23 mouse cellular contexts compared by ENCODE assay signal in genomic region chr4:44830609-44831008, GRCm38 (mm10).
DNase-seq lines count a peak whose midpoint lies in the region; ATAC-seq and TF ChIP-seq lines count a peak whose summit lies in the region.
"Had no signal": no experiment of that assay in that cellular context is flagged by ENCODE, and none has a peak within 500 bp of the region (broad histone marks: within the 10 kb centered on the region; RNA-seq: fewer than 3 reads in every experiment).

No protein-coding gene starts in this region.

- TF ChIP-seq CTCF in brain, embryonic 14.5 days (IDR thresholded peaks at IDR 0.05; ENCODE audit: borderline replicate concordance, extremely low read depth, insufficient read depth, insufficient read length) = no peak

- no peak overlapping the region for H3K4me3 ChIP-seq in forebrain, embryonic 14.5 days (ENCODE audit: low read depth, low read length)
- no peak overlapping the region for H3K4me3 ChIP-seq in forebrain, embryonic 11.5 days (ENCODE audit: low read depth, low read length)
- no peak overlapping the region for H3K4me3 ChIP-seq in neural tube, embryonic 13.5 days
- H3K4me3 ChIP-seq in neural tube, embryonic 14.5 days (ENCODE audit: low read depth, low read length) = no peak overlapping the region
- no peak overlapping the region for H3K4me3 ChIP-seq in neural tube, embryonic 15.5 days (replicated peaks)

- H3K4me2 ChIP-seq in forebrain, embryonic 14.5 days (ENCODE audit: low read length) = no peak overlapping the region
- H3K4me2 ChIP-seq in forebrain, embryonic 11.5 days (ENCODE audit: low read depth, low read length, severe bottlenecking) = no peak overlapping the region
- no peak overlapping the region for H3K4me2 ChIP-seq in neural tube, embryonic 13.5 days
- no peak overlapping the region for H3K4me2 ChIP-seq in neural tube, embryonic 14.5 days (ENCODE audit: low read depth, low read length)
- H3K4me2 ChIP-seq in neural tube, embryonic 15.5 days = no peak overlapping the region

- no peak overlapping the region for H3K9ac ChIP-seq in forebrain, embryonic 14.5 days (ENCODE audit: low read length)
- H3K9ac ChIP-seq in forebrain, embryonic 11.5 days (ENCODE audit: low read length) = no peak overlapping the region
- no peak overlapping the region for H3K9ac ChIP-seq in neural tube, embryonic 13.5 days
- no peak overlapping the region for H3K9ac ChIP-seq in neural tube, embryonic 14.5 days (replicated peaks; ENCODE audit: low read depth, low read length)
- H3K9ac ChIP-seq in neural tube, embryonic 15.5 days (replicated peaks) = no peak overlapping the region

- no peaks in the 10 kb centered on the region for H3K4me1 ChIP-seq in forebrain, embryonic 14.5 days (ENCODE audit: control insufficient read depth, insufficient read depth, low read length)
- no peaks in the 10 kb centered on the region for H3K4me1 ChIP-seq in forebrain, embryonic 11.5 days (replicated peaks; ENCODE audit: control insufficient read depth, insufficient read depth, low read length)
- H3K4me1 ChIP-seq in neural tube, embryonic 13.5 days (replicated peaks) = no peaks in the 10 kb centered on the region
- no peaks in the 10 kb centered on the region for H3K4me1 ChIP-seq in neural tube, embryonic 14.5 days (ENCODE audit: control insufficient read depth, insufficient read depth, low read length)
- H3K4me1 ChIP-seq in neural tube, embryonic 15.5 days = no peaks in the 10 kb centered on the region

- 55% methylated on average over 3 of the region's 3 CpGs for WGBS in forebrain, embryonic 14.5 days
- 68% methylated on average over 3 of the region's 3 CpGs for WGBS in forebrain, embryonic 11.5 days
- 39% methylated on average over 3 of the region's 3 CpGs for WGBS in neural tube, embryonic 13.5 days
- WGBS in neural tube, embryonic 14.5 days = 27% methylated on average over 3 of the region's 3 CpGs
- 19% methylated on average over 3 of the region's 3 CpGs for WGBS in neural tube, embryonic 15.5 days

- no peak for ATAC-seq in forebrain, embryonic 14.5 days
- no peak for ATAC-seq in forebrain, embryonic 11.5 days (replicated peaks; ENCODE audit: low FRiP score)
- peak; percentile 72; the same call in 1 of the 2 replicates for ATAC-seq in neural tube, embryonic 13.5 days (ENCODE audit: low read depth)
- peak; percentile 71 for ATAC-seq in neural tube, embryonic 14.5 days (ENCODE audit: low read depth)
- ATAC-seq in neural tube, embryonic 15.5 days (ENCODE audit: low FRiP score) = no peak
- ATAC-seq: activated CD4-positive, CD25-positive, alpha-beta regulatory T cell, adult 4 months; CD4-positive, CD25-positive, alpha-beta regulatory T cell, adult 4 months; Patski had no signal

- no peaks in the 10 kb centered on the region for H3K27me3 ChIP-seq in forebrain, embryonic 14.5 days (replicated peaks; ENCODE audit: control insufficient read depth, insufficient read depth, low read length)
- H3K27me3 ChIP-seq in forebrain, embryonic 11.5 days (ENCODE audit: control insufficient read depth, insufficient read depth, low read length) = no peaks in the 10 kb centered on the region
- H3K27me3 ChIP-seq in neural tube, embryonic 13.5 days = no peaks in the 10 kb centered on the region
- H3K27me3 ChIP-seq in neural tube, embryonic 14.5 days (ENCODE audit: control insufficient read depth, insufficient read depth, low read length) = no peaks in the 10 kb centered on the region
- H3K27me3 ChIP-seq in neural tube, embryonic 15.5 days (replicated peaks) = no peaks in the 10 kb centered on the region
- H3K27me3 ChIP-seq: CH12.LX, Patski had no signal

- H3K27ac ChIP-seq in forebrain, embryonic 14.5 days (ENCODE audit: low read depth, low read length) = no peak overlapping the region
- no peak overlapping the region for H3K27ac ChIP-seq in forebrain, embryonic 11.5 days (ENCODE audit: low read depth, low read length)
- H3K27ac ChIP-seq in neural tube, embryonic 13.5 days (replicated peaks) = no peak overlapping the region
- no peak overlapping the region for H3K27ac ChIP-seq in neural tube, embryonic 14.5 days (ENCODE audit: low read depth, low read length)
- H3K27ac ChIP-seq in neural tube, embryonic 15.5 days (replicated peaks) = no peak overlapping the region

- DNase-seq in forebrain, embryonic 14.5 days (ENCODE audit: low spot score) = peak; percentile 7
- no peak for DNase-seq in forebrain, embryonic 11.5 days (ENCODE audit: low spot score)
- no peak for DNase-seq in neural tube, embryonic 10.5 days (ENCODE audit: extremely low spot score, low spot score)
- DNase-seq in brain, embryonic 14.5 days (ENCODE audit: low read depth) = peak; percentile 49
- no peak for DNase-seq in ovary, postnatal 10 days (ENCODE audit: low spot score)
- DNase-seq: adrenal gland, adult 2 months; adrenal gland, adult 8-10 months; adrenal gland, postnatal 10 days; adrenal gland, postnatal 14 days; adrenal gland, postnatal 25 days; adrenal gland, postnatal 36 days; B cell, adult 2 months; cerebellum, adult 11 months; cerebellum, adult 11-12 months; cerebellum, adult 18-20 months had no signal

- TF ChIP-seq POLR2A in brain, embryonic 14.5 days (IDR thresholded peaks at IDR 0.05; ENCODE audit: borderline replicate concordance, extremely low read depth, insufficient read depth, insufficient read length, poor library complexity, severe bottlenecking) = no peak

- H3K9me3 ChIP-seq in forebrain, embryonic 14.5 days (replicated peaks; ENCODE audit: control insufficient read depth, low read length) = no peaks in the 10 kb centered on the region
- no peaks in the 10 kb centered on the region for H3K9me3 ChIP-seq in forebrain, embryonic 11.5 days (ENCODE audit: control insufficient read depth, low read length)
- no peaks in the 10 kb centered on the region for H3K9me3 ChIP-seq in neural tube, embryonic 13.5 days
- H3K9me3 ChIP-seq in neural tube, embryonic 14.5 days (ENCODE audit: control insufficient read depth, low read length) = no peaks in the 10 kb centered on the region
- no peaks in the 10 kb centered on the region for H3K9me3 ChIP-seq in neural tube, embryonic 15.5 days (replicated peaks)
- H3K9me3 ChIP-seq: G1E had no signal

- no peaks in the 10 kb centered on the region for H3K36me3 ChIP-seq in forebrain, embryonic 14.5 days (ENCODE audit: control insufficient read depth, insufficient read depth, low read length)
- H3K36me3 ChIP-seq in forebrain, embryonic 11.5 days (ENCODE audit: control insufficient read depth, insufficient read depth, low read length) = no peaks in the 10 kb centered on the region
- H3K36me3 ChIP-seq in neural tube, embryonic 13.5 days = no peaks in the 10 kb centered on the region
- no peaks in the 10 kb centered on the region for H3K36me3 ChIP-seq in neural tube, embryonic 14.5 days (ENCODE audit: control insufficient read depth, insufficient read depth, low read length)
- H3K36me3 ChIP-seq in neural tube, embryonic 15.5 days = no peaks in the 10 kb centered on the region

Comparison
In these comparisons a context has a peak if more than half of its experiments do, and no peak if none do; other contexts are left out.
1. ATAC-seq: peak in neural tube, embryonic 13.5 days (single experiment) and neural tube, embryonic 14.5 days (single experiment); none in forebrain, embryonic 14.5 days (single experiment), forebrain, embryonic 11.5 days (single experiment) and neural tube, embryonic 15.5 days (single experiment).
2. DNase-seq: peak in forebrain, embryonic 14.5 days (single experiment) and brain, embryonic 14.5 days (single experiment); none in forebrain, embryonic 11.5 days (single experiment), neural tube, embryonic 10.5 days (single experiment) and ovary, postnatal 10 days (single experiment).